Mouse (Mus musculus) CH12.LX (cell line): ENCODE results near the gene Dgkh. TPM values are rescaled to one million over a fixed set of nuclear protein-coding genes. Genes with fewer than 3 reads are reported as not detected.

Experiments
- DNase-seq: peaks from one replicate; pipeline ENCODE4 v3.0.0-alpha.2; 2013; ENCODE audit errors: extremely low read depth
- H3K27ac ChIP-seq: 2 replicates; pipeline ENCODE4 v1.5.1; 2012; ENCODE audit warnings: low read depth, mild to moderate bottlenecking, control low read depth, moderate library complexity; ENCODE audit not compliant: insufficient read depth
- H3K27me3 ChIP-seq: replicated peaks from 2 replicates; pipeline ENCODE3; 2012; ENCODE audit warnings: inconsistent platforms
- H3K36me3 ChIP-seq, 2 experiments: replicated peaks in 1 of 2; 2 replicates each; pipeline versions ENCODE3 to v1.6.1; 2012; ENCODE audit warnings: inconsistent platforms in 1 of 2, low read length in 1 of 2, mild to moderate bottlenecking in 1 of 2, mixed read lengths in 1 of 2, moderate library complexity in 1 of 2; ENCODE audit not compliant: control insufficient read depth in 1 of 2, insufficient read depth in 1 of 2
- H3K4me1 ChIP-seq, 2 experiments: 2 replicates each; pipeline ENCODE4 v1.6.1; 2012; ENCODE audit warnings: inconsistent platforms in 1 of 2, moderate library complexity in 1 of 2; ENCODE audit not compliant: insufficient read depth in 2 of 2, control insufficient read depth in 1 of 2
- H3K4me2 ChIP-seq: 2 replicates; pipeline ENCODE4 v1.6.1; 2012; ENCODE audit warnings: low read depth, mild to moderate bottlenecking, control low read depth; ENCODE audit not compliant: poor library complexity, insufficient read depth, severe bottlenecking
- H3K4me3 ChIP-seq, 3 experiments: fragments of 150-350 bp in 1 of 3; sonication (generic) in 1 of 3; replicated peaks in 1 of 3; 2 replicates each; pipeline versions ENCODE3 to v1.5.1; 2011 to 2012; ENCODE audit warnings: low read depth in 2 of 3, low read length in 2 of 3, mild to moderate bottlenecking in 2 of 3, moderate library complexity in 2 of 3, control low read depth in 1 of 3, improper control_type of control experiment in 1 of 3, inconsistent platforms in 1 of 3, mixed read lengths in 1 of 3; ENCODE audit not compliant: poor library complexity in 1 of 3
- H3K79me2 ChIP-seq: replicated peaks from 2 replicates; pipeline ENCODE4 v1.6.1; 2012; ENCODE audit warnings: mild to moderate bottlenecking, moderate library complexity; ENCODE audit not compliant: control insufficient read depth, poor library complexity, insufficient read depth, severe bottlenecking; ENCODE audit errors: extremely low read depth
- H3K9ac ChIP-seq: 2 replicates; pipeline ENCODE4 v1.6.1; 2012; ENCODE audit warnings: low read depth, mild to moderate bottlenecking, control low read depth, moderate library complexity; ENCODE audit not compliant: insufficient read depth
- H3K9me3 ChIP-seq: replicated peaks from 2 replicates; pipeline ENCODE3; 2012; ENCODE audit warnings: low read length, inconsistent platforms, mixed read lengths
- CTCF ChIP-seq, 2 experiments: IDR thresholded peaks in 1 of 2; conservative IDR thresholded peaks in 1 of 2; 2 replicates each; pipeline ENCODE4 v1.5.1; 2011 to 2012; ENCODE audit warnings: low read depth in 2 of 2, low read length in 2 of 2, improper control_type of control experiment in 1 of 2, inconsistent platforms in 1 of 2, mild to moderate bottlenecking in 1 of 2, moderate library complexity in 1 of 2
- EP300 ChIP-seq: IDR thresholded peaks from 2 replicates; pipeline ENCODE4 v1.6.1; 2011; ENCODE audit warnings: low read length, improper control_type of control experiment
- HCFC1 ChIP-seq: IDR thresholded peaks from 2 replicates; pipeline ENCODE4 v1.6.1; 2012; ENCODE audit warnings: low read depth, mild to moderate bottlenecking, inconsistent platforms, low read length, improper control_type of control experiment
- JUN ChIP-seq: IDR thresholded peaks from 2 replicates; pipeline ENCODE4 v1.6.1; 2011; ENCODE audit warnings: low read depth, mild to moderate bottlenecking, low read length, improper control_type of control experiment, moderate library complexity; ENCODE audit not compliant: insufficient read depth
- MYC ChIP-seq: IDR thresholded peaks from 2 replicates; pipeline ENCODE4 v1.6.1; 2011; ENCODE audit warnings: low read depth, mild to moderate bottlenecking, improper control_type of control experiment, low read length
- NELFE ChIP-seq: IDR thresholded peaks from 2 replicates; pipeline ENCODE4 v1.6.1; 2011; ENCODE audit warnings: low read depth, low read length, improper control_type of control experiment
- PAX5 ChIP-seq: IDR thresholded peaks from 2 replicates; pipeline ENCODE4 v1.6.1; 2012; ENCODE audit warnings: low read length, inconsistent platforms, mixed read lengths
- POLR2A ChIP-seq: IDR thresholded peaks from 2 replicates; pipeline ENCODE4 v1.6.1; 2011; ENCODE audit warnings: low read depth, mild to moderate bottlenecking, improper control_type of control experiment, low read length
- POLR2AphosphoS2 ChIP-seq: IDR thresholded peaks from 2 replicates; pipeline ENCODE4 v1.6.1; 2011; ENCODE audit warnings: low read depth, low read length, improper control_type of control experiment
- SIN3A ChIP-seq: IDR thresholded peaks from 2 replicates; pipeline ENCODE4 v1.6.1; 2012; ENCODE audit warnings: low read length, improper control_type of control experiment, inconsistent platforms
- TBP ChIP-seq: conservative IDR thresholded peaks from 2 replicates; pipeline ENCODE4 v1.6.1; 2011; ENCODE audit warnings: low read depth, low read length, improper control_type of control experiment
- USF1 ChIP-seq: IDR thresholded peaks from 2 replicates; pipeline ENCODE4 v1.6.1; 2014; ENCODE audit warnings: low read depth, mild to moderate bottlenecking, inconsistent platforms, low read length, improper control_type of control experiment
- ZNF384 ChIP-seq: IDR thresholded peaks from 2 replicates; pipeline ENCODE4 v1.6.1; 2012; ENCODE audit warnings: low read depth, low read length, improper control_type of control experiment, inconsistent platforms
- dilution Hi-C: fragments of 300-500 bp; cut with MboI; formaldehyde crosslinking; loops from 2 replicates; pipeline ENCODE4 v1.14.3; 2020; ENCODE audit warnings: low sequenced_read_pairs; ENCODE audit not compliant: extremely low pct_unique_long_range_greater_than_20kb, extremely low pct_ligation_motif_present
- in situ Hi-C: fragments of 300-500 bp; cut with MboI; formaldehyde crosslinking; loops from 3 replicates; pipeline ENCODE4 v1.14.3; 2019; ENCODE audit warnings: low sequenced_read_pairs, low pct_ligation_motif_present, low pct_unique_long_range_greater_than_20kb, mixed read lengths
- polyA plus RNA-seq: library from polyadenylated mRNA; unstranded; fragments of >175 nt; gene quantifications from 2 replicates; pipeline ENCODE4 v1.2.1, GENCODE M21; 2012; ENCODE audit warnings: low read depth; ENCODE audit not compliant: insufficient read length
- total RNA-seq, 2 experiments: library from RNA; depleted of rRNA; stranded (reverse); fragments of 300-350 nt in 1 of 2; fragments of >200 nt in 1 of 2; gene quantifications; 2 replicates each; pipeline ENCODE4 v1.2.3; 2012 to 2014

Gene Dgkh
- total and polyA plus RNA-seq, 3 experiments = 0.83 to 3.3 (median 2.4) TPM

- TF ChIP-seq TBP (no peak), HCFC1 (no peak), USF1 (no peak)
- TF ChIP-seq, all 38 proteins: peak for 0
- dilution Hi-C loops (no loop called here), in situ Hi-C loops (no loop called here)
- Histone ChIP-seq H3K4me2 (no peak overlapping the region), H3K27me3 (no peaks in the 10 kb centered on the region), H3K9me3 (peaks cover 2% of the 10 kb centered on the region), H3K27ac (no peak overlapping the region), H3K4me1 (peaks cover 0 to 10% of the 10 kb centered on the region in 2 experiments; a peak in 2 of 4 replicates), H3K4me3 (no peak overlapping the region), H3K79me2 (peaks cover 2% of the 10 kb centered on the region; the same call in 1 of the 2 replicates), H3K9ac (no peak overlapping the region), H3K36me3 (peaks cover 0 to 4% of the 10 kb centered on the region in 2 experiments)
- no peak for DNase-seq
Observed at GRCm38 (mm10) chr14:78538572-78539320, 193.8 kb downstream of the Dgkh start.

GRCm38 (mm10) chr14:78537551-78537950 is 195.0 kb downstream of the Dgkh start:
- TF ChIP-seq POLR2A (no peak), EP300 (no peak), PAX5 (no peak), JUN (no peak), NELFE (no peak), TBP (no peak), ZNF384 (no peak), SIN3A (no peak), CTCF (conservative IDR thresholded peaks at IDR 0.05 in 1 of 2, IDR thresholded peaks at IDR 0.05 in 1 of 2; ENCODE audit: low read depth in 2 of 2, low read length in 2 of 2) (no peak), MYC (no peak), POLR2AphosphoS2 (no peak)
- peaks cover 2% of the 10 kb centered on the region for H3K9me3 ChIP-seq
- no peak overlapping the region for H3K9ac ChIP-seq
- DNase-seq = no peak
- H3K27ac ChIP-seq = no peak overlapping the region
- no peaks in the 10 kb centered on the region for H3K27me3 ChIP-seq
- peak overlapping the region; percentile 10; the same call in 1 of the 2 replicates for H3K4me2 ChIP-seq
- peak overlapping the region in 1 of 3 experiments; percentile 78 for H3K4me3 ChIP-seq
- H3K79me2 ChIP-seq = peaks cover 2% of the 10 kb centered on the region; the same call in 1 of the 2 replicates
- H3K4me1 ChIP-seq = peaks cover 0 to 10% of the 10 kb centered on the region in 2 experiments; a peak in 2 of 4 replicates
- in situ Hi-C loops (no loop called here), dilution Hi-C loops (no loop called here)
- peaks cover 0 to 4% of the 10 kb centered on the region in 2 experiments for H3K36me3 ChIP-seq
